Mouse (Mus musculus) MEL-GATA-1-ER (cell line): ENCODE measurements around the gene Thsd4.
"Not testable (repeated sequence)": the region's sequence is repeated elsewhere in the genome, so short reads cannot be mapped to it uniquely, and the experiment has no call there.

ENCODE experiments used
- DNase-seq: peaks from one replicate; pipeline ENCODE4 v3.0.0-alpha.2; 2012; ENCODE audit warnings: low read depth; ENCODE audit errors: extremely low read depth

Thsd4 gene

DNA sequence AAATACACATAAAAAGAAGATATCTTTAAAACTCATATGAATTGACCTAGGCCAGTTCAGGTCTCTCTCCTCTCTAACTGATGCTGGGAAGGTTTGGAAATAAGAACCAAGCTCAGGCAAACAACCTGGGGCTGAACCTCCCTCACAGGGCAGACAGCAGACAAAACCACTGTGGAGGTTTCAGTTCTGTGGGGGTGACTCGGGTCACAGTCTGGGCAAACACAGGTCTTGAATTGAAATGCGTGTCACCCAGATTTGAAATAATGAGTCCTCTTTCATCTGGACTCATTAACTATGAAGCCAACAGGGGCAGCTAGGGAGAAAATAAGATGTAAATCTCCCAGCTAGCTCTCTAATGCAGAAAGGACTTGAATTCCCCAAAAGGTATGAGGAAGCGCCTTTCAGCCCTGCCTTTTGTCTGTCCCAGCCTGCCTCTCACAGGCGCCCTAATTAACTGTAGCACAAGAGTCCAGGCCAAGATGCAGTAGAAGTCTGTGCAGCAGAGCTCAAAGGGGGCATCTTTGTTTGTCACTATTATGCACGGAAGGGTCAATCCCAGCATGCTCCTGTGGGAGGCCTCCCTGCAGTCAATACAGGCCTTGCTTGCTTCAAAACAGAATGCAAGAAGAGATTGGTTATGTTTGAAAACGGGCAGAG is 297.7 kb downstream of the Thsd4 start:
- DNase-seq, result no peak

DNA sequence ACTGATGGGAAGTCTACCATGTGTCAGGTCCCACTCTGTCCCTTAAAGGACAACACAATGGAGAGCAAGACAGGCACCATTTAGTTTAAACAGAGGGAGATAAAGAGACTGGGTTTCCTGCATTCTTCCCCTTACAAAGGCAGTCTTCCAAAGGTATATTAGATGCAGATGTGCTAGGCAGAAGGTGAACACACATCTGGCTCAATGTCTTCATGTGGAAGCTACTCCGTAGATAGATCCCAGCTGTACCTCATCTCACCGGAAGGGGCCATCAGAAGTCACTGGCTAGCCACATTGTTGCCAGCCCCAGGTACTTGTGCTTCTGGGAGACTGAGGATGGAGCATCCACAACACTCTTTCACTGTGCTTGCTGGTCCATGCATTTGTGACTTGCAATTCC is 301.4 kb downstream of the Thsd4 start:
- DNase-seq, result no peak

DNA sequence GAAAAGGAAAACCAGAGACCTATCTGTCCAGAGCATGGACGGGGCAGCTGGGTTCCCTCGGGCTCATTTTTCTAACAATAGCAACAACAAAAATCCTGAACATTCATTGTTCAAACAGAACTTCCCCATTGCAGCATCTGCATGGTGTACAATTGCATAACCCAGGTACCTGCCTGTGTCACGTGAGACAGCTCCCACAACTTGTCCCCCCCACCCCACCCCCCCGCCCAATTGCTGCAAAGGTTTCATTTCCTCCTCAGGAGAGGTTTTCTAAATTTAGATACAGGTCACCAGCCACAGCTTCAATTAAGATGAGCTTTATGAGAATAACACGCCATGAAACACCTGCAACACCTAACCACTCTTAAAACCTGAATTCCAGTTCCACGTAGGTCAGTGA is 303.4 kb downstream of the Thsd4 start:
- DNase-seq, result no peak

DNA sequence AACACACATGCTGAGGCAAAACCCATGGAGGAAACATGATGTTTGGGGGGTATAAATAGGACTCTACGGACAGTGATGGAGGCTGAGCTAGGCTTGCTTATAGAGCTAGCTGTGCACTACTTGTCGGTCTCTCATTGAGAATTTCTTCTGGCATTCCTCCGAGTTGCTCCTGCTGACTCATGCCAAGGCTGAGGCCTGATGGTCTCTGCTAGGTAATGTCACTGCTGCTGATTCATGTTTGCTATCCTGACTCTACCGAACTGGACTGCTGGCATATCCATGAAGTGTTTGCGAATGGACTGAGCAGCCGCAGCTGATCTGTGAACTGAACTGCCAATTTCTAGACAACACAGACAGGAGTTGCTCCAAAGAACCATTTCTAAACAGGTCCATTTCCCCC is 305.8 kb downstream of the Thsd4 start:
- no peak for DNase-seq

DNA sequence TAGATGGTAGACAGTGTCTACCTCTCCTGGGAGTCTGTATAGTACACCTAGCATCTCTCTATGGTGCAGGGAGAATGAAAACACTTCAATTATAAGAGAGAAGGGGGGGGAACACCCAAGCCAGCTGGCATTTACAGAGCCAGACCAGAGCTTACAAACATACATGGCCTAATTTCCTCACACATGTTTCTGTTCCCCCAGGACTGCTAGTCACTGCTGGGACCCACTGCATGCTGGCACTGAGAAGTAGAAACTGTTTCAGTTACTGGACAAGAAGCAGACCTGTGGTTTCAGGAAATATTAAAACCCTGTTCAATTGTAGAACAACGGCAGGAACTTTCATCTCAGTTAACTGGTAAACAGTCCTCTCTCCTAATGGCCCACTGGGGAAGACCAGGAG is 308.7 kb downstream of the Thsd4 start:
- DNase-seq, result no peak

DNA sequence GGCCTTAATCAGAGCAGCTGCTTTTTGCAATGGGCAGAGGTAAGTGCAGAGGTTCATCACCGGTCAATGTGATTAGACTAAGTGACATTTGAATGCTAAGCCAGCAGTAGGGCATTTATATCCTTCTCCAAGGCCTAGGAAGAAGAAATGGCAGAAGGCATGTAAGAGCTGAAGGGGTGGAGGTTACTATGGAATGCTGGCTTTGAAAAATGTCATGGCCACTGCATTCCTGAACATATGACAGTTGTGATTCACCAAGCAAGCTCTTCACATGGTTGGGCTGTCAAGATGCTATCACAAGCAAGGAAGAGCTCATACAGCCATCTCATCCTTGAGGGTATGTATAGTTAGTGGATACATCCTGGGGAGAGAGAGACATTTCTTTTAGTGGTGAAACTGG is 313.0 kb downstream of the Thsd4 start:
- no peak for DNase-seq

DNA sequence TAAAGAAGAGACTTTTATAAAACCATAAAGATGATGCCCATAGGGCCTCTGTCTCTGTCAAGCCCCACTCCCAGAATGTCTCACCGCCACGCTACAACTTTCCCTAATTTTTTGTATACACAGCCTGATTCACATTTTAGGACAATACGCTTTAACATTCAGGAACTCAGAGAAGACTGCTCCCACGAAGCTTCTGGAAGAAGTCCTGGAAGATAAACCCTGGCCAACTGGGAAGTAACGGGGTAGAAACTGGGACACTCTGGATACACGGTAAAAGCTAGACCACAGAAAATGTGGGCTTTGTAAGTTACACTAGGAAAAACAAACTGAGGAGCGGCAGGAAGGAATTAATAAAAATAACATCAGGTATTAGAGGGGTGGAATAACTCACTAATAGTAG is 318.7 kb downstream of the Thsd4 start:
- DNase-seq, result no peak

DNA sequence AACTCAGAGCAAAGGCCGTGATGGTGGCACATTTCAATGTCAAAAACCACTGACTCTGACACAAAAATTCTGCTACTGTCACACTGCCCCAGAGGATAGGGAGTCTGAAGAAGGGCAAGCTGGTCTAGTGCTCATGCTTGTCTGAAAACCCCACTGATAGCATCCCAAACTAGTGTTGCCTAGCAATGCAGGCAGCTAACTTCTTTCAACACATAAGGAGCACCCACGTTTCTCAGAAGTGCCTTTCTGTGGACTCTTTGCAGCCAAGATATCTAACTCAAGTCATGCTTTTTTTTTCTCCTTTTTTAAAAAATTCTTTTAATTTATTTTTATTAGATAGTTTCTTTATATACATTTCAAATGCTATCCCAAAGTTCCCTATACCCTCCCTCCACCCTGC is 321.4 kb downstream of the Thsd4 start:
- DNase-seq, result no peak

DNA sequence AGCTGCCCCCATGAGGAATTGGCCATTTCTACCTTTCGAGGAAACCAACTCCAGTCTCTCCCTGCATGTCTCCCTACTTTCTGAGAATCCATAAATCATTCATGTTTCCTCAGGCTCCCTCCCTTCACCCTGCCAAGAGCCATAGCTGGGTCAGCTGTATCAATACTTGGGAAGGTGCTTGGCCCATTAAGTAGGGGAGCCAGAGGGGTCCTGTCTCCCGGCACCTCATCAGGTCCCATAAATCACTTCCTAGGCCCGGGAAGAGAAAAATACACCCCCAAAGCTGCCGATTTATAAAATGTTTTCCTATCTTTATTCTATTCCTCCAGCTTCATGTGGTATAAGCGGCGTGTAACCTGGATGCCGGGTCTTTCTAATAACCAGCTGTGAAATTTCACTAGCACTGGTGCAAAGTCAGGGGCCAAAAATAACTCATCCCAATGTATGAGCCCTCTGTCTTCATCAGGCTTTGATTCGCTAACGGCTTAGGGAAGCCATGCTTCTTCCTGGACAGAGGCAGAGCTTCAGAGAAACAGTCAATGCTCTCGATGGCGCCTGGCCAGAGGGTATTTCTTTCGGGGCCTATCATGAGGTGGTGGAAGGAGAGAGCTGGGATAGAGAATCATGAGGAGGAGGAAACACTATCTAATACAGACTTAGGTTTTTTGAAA is 323.2 kb downstream of the Thsd4 start:
- DNase-seq, result no peak

DNA sequence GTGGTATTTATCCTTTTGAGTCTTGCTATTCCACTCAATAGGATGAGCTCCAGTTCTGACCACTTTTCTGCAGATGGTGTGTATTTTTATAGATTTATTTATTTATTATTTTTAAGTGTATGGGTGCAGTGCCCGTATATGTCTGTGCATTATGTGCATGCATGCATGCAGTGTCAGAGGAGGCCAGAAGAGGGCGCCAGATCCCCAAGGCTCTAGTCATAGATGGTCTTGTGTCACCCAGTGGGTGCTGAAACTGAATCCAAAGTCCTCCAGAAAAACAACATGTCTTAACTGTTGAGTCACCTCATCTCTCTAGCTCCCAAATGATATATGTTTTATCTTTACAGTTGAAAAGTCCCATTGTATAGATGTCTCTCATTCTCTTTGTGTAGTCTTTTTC is 326.3 kb downstream of the Thsd4 start:
- peak; percentile 3 for DNase-seq

DNA sequence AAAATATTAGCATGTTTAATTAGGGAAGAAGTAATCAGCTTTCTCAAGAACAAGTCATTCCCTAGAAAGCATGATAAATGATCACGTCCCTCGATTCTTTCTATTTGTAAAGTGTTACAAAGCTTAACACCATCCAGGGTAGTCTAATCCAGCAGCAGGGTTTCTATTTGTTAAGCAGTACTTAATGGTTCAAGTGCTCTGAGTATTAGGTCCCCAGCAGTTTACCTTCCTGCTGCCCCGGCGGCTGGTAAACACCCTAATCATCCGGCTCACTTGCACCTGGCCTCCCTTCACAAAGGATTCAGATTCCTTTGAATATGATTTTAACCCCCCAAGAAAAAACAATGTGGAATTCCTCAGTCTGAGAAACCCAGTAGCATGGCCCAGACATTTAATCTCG is 326.9 kb downstream of the Thsd4 start:
- DNase-seq, result no peak

DNA sequence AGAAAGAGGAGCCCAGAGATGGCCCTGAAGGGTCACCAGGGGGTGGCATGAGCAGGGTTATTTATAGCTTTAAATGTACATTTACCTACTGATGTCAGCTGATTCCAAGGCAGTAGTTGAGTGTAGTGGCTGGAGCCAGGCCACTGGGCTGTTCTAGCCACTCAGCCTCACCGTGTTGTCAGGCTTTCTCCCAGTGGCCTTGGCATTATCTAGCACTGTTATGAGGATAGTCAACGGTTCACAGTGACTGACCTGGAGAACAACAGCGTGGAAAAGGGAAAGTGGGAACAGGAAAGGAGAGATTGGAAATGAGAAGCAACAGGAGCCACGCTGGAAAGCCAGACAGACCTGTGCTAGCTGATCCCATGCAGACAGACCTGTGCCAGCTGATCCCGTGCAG is 329.5 kb downstream of the Thsd4 start:
- DNase-seq, result no peak

DNA sequence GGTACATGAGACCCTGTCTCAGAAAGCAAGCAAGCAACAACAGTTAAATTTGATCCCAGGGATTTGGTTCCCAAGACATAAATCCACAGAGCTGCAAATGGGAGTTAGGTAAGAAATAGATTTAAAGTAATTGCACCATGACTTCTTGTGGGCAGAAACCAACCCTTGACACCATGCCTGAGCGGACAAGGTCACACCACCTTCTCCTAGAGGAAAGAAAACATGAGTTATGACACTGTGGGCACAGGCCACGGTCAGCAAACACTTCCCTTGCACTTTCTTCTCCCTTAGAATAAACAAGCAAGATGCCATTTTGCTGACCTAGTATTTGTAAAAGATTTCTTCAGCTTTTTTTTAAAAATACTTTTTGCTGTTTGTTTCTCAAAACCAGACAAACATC is 334.4 kb downstream of the Thsd4 start:
- DNase-seq, result no peak

DNA sequence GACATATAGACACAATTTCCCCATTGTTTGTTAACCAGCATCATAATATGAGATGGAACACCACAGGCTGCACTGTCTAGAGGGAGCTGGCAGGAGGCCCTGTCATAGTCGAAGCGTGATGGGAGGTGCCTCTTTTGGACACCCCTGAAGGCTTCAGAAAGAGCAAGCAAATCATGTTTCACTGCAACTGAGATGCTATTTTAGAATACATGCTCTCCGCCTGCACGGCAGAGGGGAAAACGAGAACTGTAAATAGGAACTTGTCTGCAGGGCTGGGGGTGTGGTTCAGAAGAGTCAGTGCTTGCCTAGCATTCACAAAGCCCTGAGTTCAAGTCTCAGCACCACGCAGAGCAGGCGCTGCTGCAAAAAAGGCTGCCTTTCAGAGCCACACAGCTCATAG is 334.9 kb downstream of the Thsd4 start:
- DNase-seq, result no peak

DNA sequence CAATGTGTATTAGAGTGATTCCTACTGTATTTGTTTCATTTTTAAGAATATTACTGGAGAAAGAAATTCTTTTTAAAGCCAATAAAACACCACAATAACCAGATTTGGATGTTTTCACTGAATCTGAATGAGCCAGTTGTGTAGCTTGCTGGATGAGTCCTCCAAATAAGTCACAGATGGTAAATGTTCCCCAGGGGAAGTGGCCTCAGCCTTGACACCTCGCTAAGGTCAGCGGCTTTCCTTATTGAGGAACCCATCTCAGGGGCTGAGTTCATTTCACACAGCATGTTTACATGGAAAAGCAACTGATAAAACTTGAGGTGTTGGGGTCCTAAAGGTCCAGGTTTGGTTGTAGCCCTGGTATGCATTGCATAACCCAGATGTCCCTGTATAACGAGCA is 337.8 kb downstream of the Thsd4 start:
- DNase-seq, result no peak

DNA sequence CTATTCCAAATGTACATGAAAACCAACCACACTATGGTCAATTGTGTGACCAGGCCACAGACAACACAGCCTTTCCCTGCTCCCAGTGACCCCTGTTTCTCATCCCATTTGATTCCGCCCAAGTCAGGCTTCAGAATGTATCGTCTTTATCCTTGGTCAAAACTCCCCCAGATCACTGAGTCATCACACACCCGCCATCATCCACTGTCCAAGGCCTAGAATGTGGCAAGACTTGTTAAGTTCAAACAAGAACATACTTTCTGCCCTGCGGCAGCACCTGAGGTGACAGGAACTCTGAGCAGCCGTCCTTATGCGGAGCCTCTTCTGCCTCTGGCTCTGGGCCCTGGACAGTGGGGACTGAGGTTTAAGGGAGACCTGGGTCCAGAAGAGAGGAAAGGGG is 339.5 kb downstream of the Thsd4 start:
- no peak for DNase-seq

DNA sequence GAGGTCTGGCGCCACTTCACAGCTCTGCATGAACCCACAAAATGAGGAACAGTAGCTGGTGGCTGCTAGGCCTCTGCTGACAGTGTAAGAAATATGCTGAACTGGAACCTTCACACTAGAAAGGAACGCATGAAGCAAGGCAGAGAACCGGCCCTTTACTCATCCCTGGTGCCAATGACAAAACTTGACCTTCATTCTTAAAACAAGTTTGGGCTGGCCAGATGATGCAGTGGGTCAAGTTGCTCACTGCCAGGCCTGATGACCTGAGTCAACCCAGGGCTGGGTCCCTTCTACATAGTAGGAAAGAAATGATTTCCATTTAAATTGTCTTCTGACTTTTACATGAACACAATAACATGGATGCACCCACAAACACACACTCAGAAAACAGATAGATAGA is 340.9 kb downstream of the Thsd4 start:
- DNase-seq, result no peak

DNA sequence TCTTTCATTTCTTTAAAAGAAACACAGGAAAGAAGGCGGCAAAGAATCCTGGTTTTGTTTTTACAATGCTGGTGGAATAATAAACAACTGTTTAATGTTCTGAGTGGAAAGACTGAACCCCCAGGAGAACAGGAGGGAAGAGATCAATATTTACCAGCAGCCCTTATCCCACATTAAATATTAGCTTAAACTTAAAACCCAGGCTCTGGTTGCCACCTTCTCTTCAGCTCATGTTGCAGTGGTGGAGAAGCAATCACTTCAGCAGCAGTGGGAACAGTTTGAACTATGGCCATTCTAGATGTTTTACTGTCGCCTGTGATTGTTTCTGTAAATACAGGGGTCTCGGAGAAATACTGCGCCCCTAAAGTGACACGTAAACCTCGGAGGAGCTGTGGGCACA is 341.7 kb downstream of the Thsd4 start:
- DNase-seq, result no peak

DNA sequence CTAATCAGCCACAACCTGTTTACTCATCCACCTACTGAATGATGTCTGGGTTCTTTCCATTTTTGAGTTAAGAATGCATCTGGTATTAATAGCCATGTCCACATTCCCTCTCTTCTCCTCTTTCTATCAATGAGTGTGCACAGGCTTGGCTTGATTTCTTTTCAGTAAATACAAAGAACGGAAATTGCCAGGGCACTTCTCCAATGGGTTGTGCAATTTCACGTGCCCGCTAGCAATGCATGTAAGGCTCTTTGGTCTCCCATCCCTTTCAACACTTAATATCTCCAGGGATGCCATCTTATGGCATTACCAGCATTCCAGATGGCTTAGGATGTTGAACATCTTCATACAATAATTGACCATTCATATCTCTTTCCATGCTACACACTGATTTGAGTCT is 345.5 kb downstream of the Thsd4 start:
- no peak for DNase-seq

DNA sequence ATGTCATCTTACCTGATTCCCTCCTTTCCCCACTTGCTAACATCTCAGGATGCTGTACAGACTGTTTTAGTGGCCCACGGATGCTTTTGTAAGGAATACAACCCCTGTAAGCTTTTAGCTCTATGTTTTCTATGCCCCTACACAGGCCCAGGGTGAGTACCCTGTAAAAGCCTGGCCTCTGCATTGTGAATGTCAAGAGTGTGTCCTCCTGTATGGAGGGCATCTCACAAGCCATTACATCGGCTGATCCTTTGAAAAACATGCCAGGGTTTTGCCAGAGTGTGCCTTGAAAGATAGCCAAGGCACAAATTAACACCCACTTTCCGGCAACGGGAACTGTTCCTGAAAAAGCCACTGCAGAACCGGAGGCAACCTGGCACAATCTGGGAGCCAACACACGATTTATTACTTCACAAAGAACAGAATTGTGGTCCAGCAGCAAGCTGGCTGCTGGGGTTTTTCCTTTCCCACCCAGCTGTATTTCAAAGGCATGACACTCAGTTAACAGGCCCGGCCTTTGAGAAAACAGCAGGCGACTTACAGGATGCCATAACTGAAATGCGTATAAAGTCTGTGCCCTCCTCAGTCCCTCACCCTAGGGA is 349.3 kb downstream of the Thsd4 start:
- not testable (repeated sequence) for DNase-seq

DNA sequence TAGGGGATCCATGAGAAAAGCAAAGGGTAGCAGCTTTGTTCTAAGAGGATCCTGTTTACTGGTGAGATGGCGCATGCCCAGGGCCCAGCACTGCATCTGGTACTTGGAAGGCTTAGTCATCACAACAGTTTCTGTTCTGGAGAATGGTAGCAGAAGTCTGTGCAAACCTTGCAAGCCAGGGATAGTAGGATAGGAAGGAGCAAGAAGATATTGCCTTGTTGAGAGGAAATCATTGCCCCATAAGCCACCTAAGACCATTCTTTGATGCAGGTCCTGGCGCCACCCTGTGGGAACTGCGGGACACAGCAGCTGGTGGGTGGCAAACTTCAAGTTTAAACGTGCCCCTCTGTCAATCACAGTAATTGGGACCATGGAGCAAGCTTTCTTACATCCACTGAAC is 354.9 kb downstream of the Thsd4 start:
- no peak for DNase-seq

DNA sequence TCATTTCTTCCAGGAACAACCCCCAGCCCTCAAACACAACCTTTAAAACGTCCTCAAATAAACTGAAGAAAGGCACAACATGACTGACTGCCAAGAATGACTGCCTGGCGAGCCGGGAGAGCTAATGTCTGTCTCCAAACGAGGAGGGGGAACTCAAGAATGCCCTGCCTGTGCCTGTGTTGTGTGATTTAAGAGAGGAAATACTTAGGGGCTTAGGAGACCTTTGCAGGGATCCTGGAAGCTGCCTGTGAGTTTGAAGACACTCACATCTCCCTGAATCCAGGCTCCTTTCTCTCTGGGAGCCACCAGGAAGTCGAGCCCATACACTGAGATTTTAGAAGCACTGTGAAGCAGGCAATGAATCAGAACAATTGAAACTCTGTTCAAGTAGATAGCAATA is 361.0 kb downstream of the Thsd4 start:
- no peak for DNase-seq

DNA sequence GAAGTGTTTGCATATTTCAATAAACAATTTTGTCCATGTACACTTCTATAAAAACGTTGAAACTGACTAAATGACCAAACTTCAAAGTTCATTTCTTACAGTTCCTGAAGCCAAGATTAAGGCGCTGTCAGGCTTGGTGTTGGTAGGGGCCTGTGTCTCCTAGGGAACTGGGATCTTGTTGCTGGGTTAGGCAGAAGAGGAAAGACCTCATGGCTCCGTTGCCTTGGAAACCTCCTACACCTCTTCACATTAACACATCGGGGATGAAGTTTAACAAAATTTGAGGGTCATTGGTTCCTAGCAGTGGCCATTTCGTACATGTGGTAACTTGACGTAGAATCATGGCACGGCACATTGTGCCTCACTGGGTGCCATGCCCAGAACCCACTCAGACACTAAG is 361.7 kb downstream of the Thsd4 start:
- no peak for DNase-seq
